Mouse (Mus musculus) spleen, adult 2 months (tissue): ENCODE results near the gene Sult4a1.

ENCODE experiments used
- CTCF ChIP-seq: fragments of 200-500 bp; IDR thresholded peaks from 2 replicates; pipeline ENCODE4 v1.5.1; 2011; ENCODE audit warnings: mild to moderate bottlenecking, inconsistent platforms; ENCODE audit not compliant: insufficient read depth, insufficient read length, insufficient replicate concordance; ENCODE audit errors: extremely low read depth
- POLR2A ChIP-seq: fragments of 200-500 bp; IDR thresholded peaks from 2 replicates; pipeline ENCODE4 v1.6.1; 2011; ENCODE audit warnings: low read depth, low read length, inconsistent platforms

DNA sequence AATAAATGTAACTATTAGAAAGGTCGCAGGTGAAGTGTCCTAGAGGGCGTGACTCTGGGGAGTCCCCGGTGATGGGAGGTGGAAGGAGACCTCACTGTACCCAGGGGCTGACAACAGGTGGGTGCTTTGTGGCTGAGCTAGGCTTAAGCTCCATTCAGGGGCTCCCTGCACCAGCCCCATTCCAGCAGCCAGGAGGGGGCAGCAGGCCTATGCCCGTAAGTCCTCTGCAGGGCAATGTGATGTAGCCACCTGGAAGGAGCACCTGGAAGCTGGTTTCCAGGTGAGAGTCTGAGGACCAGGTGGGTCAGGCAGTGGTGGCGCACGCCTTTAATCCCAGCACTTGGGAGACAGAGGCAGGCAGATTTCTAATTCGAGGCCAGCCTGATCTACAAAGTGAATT, 18.5 kb upstream of the Sult4a1 start:
- no peak for TF ChIP-seq CTCF
- TF ChIP-seq POLR2A, result no peak
